Mouse (Mus musculus) liver, embryonic 14.5 days (tissue): ENCODE measurements around the gene Agap1.

Source experiments
- CTCF ChIP-seq: IDR thresholded peaks from 2 replicates; pipeline ENCODE4 v1.5.1; 2016; ENCODE audit warnings: antibody characterized with exemption, low read depth, control low read depth
- EP300 ChIP-seq: IDR thresholded peaks from 2 replicates; pipeline ENCODE4 v1.6.1; 2016; ENCODE audit warnings: antibody characterized with exemption, low read depth

DNA sequence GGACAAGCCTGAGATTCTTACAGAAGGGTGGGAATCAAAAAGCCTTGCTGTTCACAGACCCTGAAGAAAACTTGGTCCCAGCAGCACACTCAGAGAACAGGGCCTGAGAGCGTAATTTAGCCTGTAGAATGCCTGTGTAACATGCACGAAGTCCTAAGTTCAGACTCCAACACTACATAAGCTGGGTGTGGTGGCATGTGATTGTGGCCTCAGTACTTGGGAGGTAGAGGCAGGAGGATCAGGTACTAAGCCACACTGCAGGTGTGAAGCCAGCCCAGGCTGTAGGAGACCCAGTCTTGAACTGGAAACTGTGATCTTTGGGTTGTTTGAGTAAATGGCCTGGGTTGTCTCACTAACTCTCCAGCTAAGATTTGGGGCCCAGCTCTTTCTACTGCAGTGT, 180.5 kb downstream of the Agap1 start:
- TF ChIP-seq CTCF (no peak), EP300 (no peak)
